ENCODE assay signal across 8 mouse cellular contexts in genomic region chr2:119675831-119676230, GRCm38 (mm10). TPM values are rescaled to one million over a fixed set of nuclear protein-coding genes. Genes with fewer than 3 reads are reported as not detected.
DNase-seq lines count a peak whose midpoint lies in the region; ATAC-seq and TF ChIP-seq lines count a peak whose summit lies in the region.

No protein-coding gene starts in this region.

- peak overlapping the region; percentile 100 for H3K9ac ChIP-seq in heart, adult 2 months (ENCODE audit: low read depth, low read length)
- H3K9ac ChIP-seq in forebrain, embryonic 12.5 days = peak overlapping the region; percentile 98
- peak overlapping the region; percentile 95 for H3K9ac ChIP-seq in liver, embryonic 15.5 days

- no peaks in the 10 kb centered on the region for H3K27me3 ChIP-seq in heart, adult 2 months (ENCODE audit: control insufficient read depth, insufficient read depth, low read length)
- no peaks in the 10 kb centered on the region for H3K27me3 ChIP-seq in C2C12 (ENCODE audit: control insufficient read depth, insufficient read depth, insufficient read length)
- H3K27me3 ChIP-seq in forebrain, embryonic 12.5 days = peaks cover 2% of the 10 kb centered on the region; the same call in 1 of the 2 replicates
- peaks cover 6% of the 10 kb centered on the region for H3K27me3 ChIP-seq in liver, embryonic 15.5 days

- ATAC-seq in forebrain, embryonic 12.5 days (ENCODE audit: low FRiP score) = no peak
- no peak for ATAC-seq in liver, embryonic 15.5 days (ENCODE audit: insufficient read depth)

- no peaks in the 10 kb centered on the region for H3K9me3 ChIP-seq in forebrain, embryonic 12.5 days
- no peaks in the 10 kb centered on the region for H3K9me3 ChIP-seq in liver, embryonic 15.5 days (replicated peaks)

- TF ChIP-seq POLR2A in heart, adult 2 months (IDR thresholded peaks at IDR 0.05; ENCODE audit: insufficient read depth, low read depth, low read length) = no peak

- H3K4me3 ChIP-seq in heart, adult 2 months = peak overlapping the region; percentile 98
- peak overlapping the region; percentile 92 for H3K4me3 ChIP-seq in C2C12 (ENCODE audit: insufficient read depth, poor library complexity, severe bottlenecking)
- peak overlapping the region; percentile 98 for H3K4me3 ChIP-seq in forebrain, embryonic 12.5 days (replicated peaks)
- peak overlapping the region; percentile 95 for H3K4me3 ChIP-seq in liver, embryonic 15.5 days (replicated peaks)

- DNase-seq in heart, adult 2 months = no peak
- DNase-seq in heart, postnatal 10 days = no peak
- no peak for DNase-seq in right cerebral cortex, adult 18-20 months
- DNase-seq in urinary bladder, postnatal 14 days (ENCODE audit: low spot score) = no peak
- no peak for DNase-seq in left cerebral cortex, postnatal 10 days (ENCODE audit: extremely low spot score in 1 of 2, low spot score in 2 of 2)

- no peak overlapping the region; the same call in 1 of the 2 replicates for H3K27ac ChIP-seq in heart, adult 2 months
- H3K27ac ChIP-seq in forebrain, embryonic 12.5 days = no peak overlapping the region
- H3K27ac ChIP-seq in liver, embryonic 15.5 days (replicated peaks) = peak overlapping the region; percentile 88

- H3K4me1 ChIP-seq in heart, adult 2 months (ENCODE audit: control insufficient read depth, insufficient read depth, low read length) = no peaks in the 10 kb centered on the region; the same call in 1 of the 2 replicates
- peaks cover 15% of the 10 kb centered on the region for H3K4me1 ChIP-seq in forebrain, embryonic 12.5 days
- peaks cover 29% of the 10 kb centered on the region for H3K4me1 ChIP-seq in liver, embryonic 15.5 days (replicated peaks)

- H3K79me3 ChIP-seq in C2C12 (ENCODE audit: low read depth) = peaks cover 55% of the 10 kb centered on the region

- H3K36me3 ChIP-seq in heart, adult 2 months (ENCODE audit: control insufficient read depth, insufficient read depth, low read length) = peaks cover 3% of the 10 kb centered on the region
- H3K36me3 ChIP-seq in C2C12 (ENCODE audit: control insufficient read depth, insufficient read depth) = peaks cover 13% of the 10 kb centered on the region
- peaks cover 6% of the 10 kb centered on the region; the same call in 1 of the 2 replicates for H3K36me3 ChIP-seq in forebrain, embryonic 12.5 days (replicated peaks)
- peaks cover 8% of the 10 kb centered on the region; the same call in 1 of the 2 replicates for H3K36me3 ChIP-seq in liver, embryonic 15.5 days (replicated peaks)

- H3ac ChIP-seq in C2C12 (ENCODE audit: control insufficient read depth, insufficient read length, low read depth) = peak overlapping the region; percentile 27

- WGBS in heart, adult 2 months = 1% methylated on average over 5 of the region's 5 CpGs
- 16% methylated on average over 5 of the region's 5 CpGs for WGBS in forebrain, embryonic 12.5 days
- WGBS in liver, embryonic 15.5 days (ENCODE audit: insufficient replicate concordance) = 2% methylated on average over 5 of the region's 5 CpGs

- intact Hi-C loops in heart, adult 2 months (cut with DNase I) = loop anchor here (5.0 kb wide), 1 partner anchor 66 kb away; the partner anchor contains the start of gene Itpka
- intact Hi-C loops in heart, postnatal 10 days (cut with DNase I) = no loop called here
- intact Hi-C loops in left cerebral cortex, postnatal 10 days (cut with DNase I) = no loop called here

- TF ChIP-seq EP300 in heart, adult 2 months (IDR thresholded peaks at IDR 0.05; ENCODE audit: insufficient read depth, low read depth, low read length) = no peak

- H3K4me2 ChIP-seq in forebrain, embryonic 12.5 days = peak overlapping the region; percentile 85
- peak overlapping the region; percentile 85 for H3K4me2 ChIP-seq in liver, embryonic 15.5 days

- TF ChIP-seq CTCF in heart, adult 2 months (IDR thresholded peaks at IDR 0.05) = no peak
- no peak for TF ChIP-seq CTCF in C2C12 (IDR thresholded peaks at IDR 0.05; ENCODE audit: control insufficient read depth, insufficient read depth, insufficient read length)

- H3K79me2 ChIP-seq in heart, adult 2 months (replicated peaks; ENCODE audit: control insufficient read depth, insufficient read depth, low read length) = peaks cover 4% of the 10 kb centered on the region; the same call in 1 of the 2 replicates
- peaks cover 58% of the 10 kb centered on the region for H3K79me2 ChIP-seq in C2C12 (ENCODE audit: control insufficient read depth, insufficient read depth)

TF ChIP-seq in C2C12, 6 proteins besides CTCF, POLR2A, EP300 and RAD21:
- TF ChIP-seq MYOG (IDR thresholded peaks at IDR 0.05; ENCODE audit: control insufficient read depth, extremely low read depth, insufficient read length) = no peak
- no peak for TF ChIP-seq MAX (IDR thresholded peaks at IDR 0.05)
- no peak for TF ChIP-seq USF1 (IDR thresholded peaks at IDR 0.05; ENCODE audit: low read depth)
- TF ChIP-seq MYOD1 (IDR thresholded peaks at IDR 0.05; ENCODE audit: control insufficient read depth, insufficient read length, low read depth) = no peak
TF ChIP-seq in C2C12: peak in this region for 0.

RNA-seq across cellular contexts. Expression of gene Rtf1, which starts 1.0 kb away (rescaled TPM):
- total RNA-seq in heart, adult 2 months (2021) = 10 to 100 TPM; 21.9 to 22.8 TPM
- polyA plus RNA-seq in heart, adult 2 months (2012; rRNA removed) = 8.7 and 12.7 TPM in 2 replicates
- total RNA-seq in heart, postnatal 10 days (2021) = 10 to 100 TPM; 24.6 to 27.3 TPM
- 9.5 TPM for polyA plus RNA-seq in C2C12 (2012; fragmentation: generic; extraction: Trizol)
- 80.6 and 83.1 TPM in 2 replicates for polyA plus RNA-seq in forebrain, embryonic 12.5 days (2016; fragmentation: Nextera tagmentation; extraction: Ambion mirVana)
- polyA plus RNA-seq in liver, embryonic 15.5 days (2015; fragmentation: Nextera tagmentation; extraction: Ambion mirVana) = 9.8 and 10.6 TPM in 2 replicates
- 10 to 100 TPM; 57.6 to 60.6 TPM for total RNA-seq in left cerebral cortex, postnatal 10 days (2021)

RNA-seq across cellular contexts. Expression of gene Ndufaf1, which starts 13.2 kb away (rescaled TPM):
- 10 to 100 TPM; 58.6 to 63.6 TPM for total RNA-seq in heart, adult 2 months (2021)
- 16.1 and 33.9 TPM in 2 replicates for polyA plus RNA-seq in heart, adult 2 months (2012; rRNA removed)
- 10 to 100 TPM; 56.6 to 57.6 TPM for total RNA-seq in heart, postnatal 10 days (2021)
- polyA plus RNA-seq in C2C12 (2012; fragmentation: generic; extraction: Trizol) = 13.2 TPM
- 37.4 and 37.6 TPM in 2 replicates for polyA plus RNA-seq in forebrain, embryonic 12.5 days (2016; fragmentation: Nextera tagmentation; extraction: Ambion mirVana)
- polyA plus RNA-seq in liver, embryonic 15.5 days (2015; fragmentation: Nextera tagmentation; extraction: Ambion mirVana) = 30.8 and 30.9 TPM in 2 replicates
- 10 to 100 TPM; 24.7 to 29.0 TPM for total RNA-seq in left cerebral cortex, postnatal 10 days (2021)

RNA-seq across cellular contexts. Expression of gene Oip5, which starts 57.6 kb away (rescaled TPM):
- total RNA-seq in heart, adult 2 months (2021) = under 1 TPM; 0.16 to 0.37 TPM
- 0.20 and 0.26 TPM in 2 replicates for polyA plus RNA-seq in heart, adult 2 months (2012; rRNA removed)
- total RNA-seq in heart, postnatal 10 days (2021) = 1 to 10 TPM; 3.7 to 4.4 TPM
- polyA plus RNA-seq in C2C12 (2012; fragmentation: generic; extraction: Trizol) = 9.0 TPM
- 35.1 and 35.6 TPM in 2 replicates for polyA plus RNA-seq in forebrain, embryonic 12.5 days (2016; fragmentation: Nextera tagmentation; extraction: Ambion mirVana)
- 34.7 and 37.0 TPM in 2 replicates for polyA plus RNA-seq in liver, embryonic 15.5 days (2015; fragmentation: Nextera tagmentation; extraction: Ambion mirVana)
- total RNA-seq in left cerebral cortex, postnatal 10 days (2021) = 1 to 10 TPM; 2.4 to 2.6 TPM

RNA-seq across cellular contexts. Expression of gene Nusap1, which starts 57.7 kb away (rescaled TPM):
- total RNA-seq in heart, adult 2 months (2021) = 1 to 10 TPM in 1 of 2 experiments, under 1 TPM in 1; 0.84 to 2.0 TPM
- 0.26 and 0.31 TPM in 2 replicates for polyA plus RNA-seq in heart, adult 2 months (2012; rRNA removed)
- total RNA-seq in heart, postnatal 10 days (2021) = 10 to 100 TPM in 1 of 2 experiments, 1 to 10 TPM in 1; 8.8 to 11.4 TPM
- polyA plus RNA-seq in C2C12 (2012; fragmentation: generic; extraction: Trizol) = 6.5 TPM
- 110 and 111 TPM in 2 replicates for polyA plus RNA-seq in forebrain, embryonic 12.5 days (2016; fragmentation: Nextera tagmentation; extraction: Ambion mirVana)
- 88.1 and 94.0 TPM in 2 replicates for polyA plus RNA-seq in liver, embryonic 15.5 days (2015; fragmentation: Nextera tagmentation; extraction: Ambion mirVana)
- total RNA-seq in left cerebral cortex, postnatal 10 days (2021) = 1 to 10 TPM; 1.6 to 2.2 TPM
